Mouse (Mus musculus) urinary bladder, adult 2 months (tissue): ENCODE data around the gene Cfap65. TPM values are rescaled to one million over a fixed set of nuclear protein-coding genes. Genes with fewer than 3 reads are reported as not detected.

Experiments
- DNase-seq: peaks from one replicate; pipeline ENCODE4 v3.0.0; 2022; ENCODE audit warnings: low spot score
- polyA plus RNA-seq: library from polyadenylated mRNA; depleted of rRNA; stranded (reverse); fragments of >200 nt; gene quantifications from 2 replicates; pipeline ENCODE4 v1.2.3, GENCODE M21; 2012; rRNA removed

Gene Cfap65
- polyA plus RNA-seq, result 0.01 TPM in 1 of 2 replicates, not detected in the other

- no peak for DNase-seq
Measured at GRCm38 (mm10) chr1:74935402-74935801, at the start of gene Cfap65. Gene Cfap65, minus strand, starts transcription at chr1:74935599.

DNA sequence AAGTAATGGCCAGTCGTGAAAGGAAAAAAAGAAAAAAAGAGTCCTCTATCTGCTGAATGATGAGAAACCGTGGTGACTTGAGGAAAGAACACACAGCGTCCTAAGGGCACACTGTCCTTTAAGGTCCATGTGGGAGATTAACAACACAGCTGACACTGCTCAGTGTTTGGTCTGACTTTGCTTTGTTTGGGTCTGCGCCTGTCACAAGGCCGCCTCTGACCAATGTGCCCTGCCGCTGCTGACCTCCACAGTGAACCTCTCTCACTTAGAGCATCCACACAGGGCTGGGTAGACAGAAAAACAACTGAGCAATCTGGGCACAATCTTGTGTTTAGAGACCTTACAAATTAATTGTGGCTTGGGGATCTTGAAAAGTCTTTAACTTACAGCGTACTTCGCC, 41.6 kb upstream of the Cfap65 start:
- DNase-seq, result no peak

GRCm38 (mm10) chr1:74975936-74976335, 40.5 kb upstream of the Cfap65 start:
- DNase-seq, result no peak

- DNase-seq, result no peak
Measured at GRCm38 (mm10) chr1:74973590-74973989, 38.2 kb upstream of the Cfap65 start.

DNA sequence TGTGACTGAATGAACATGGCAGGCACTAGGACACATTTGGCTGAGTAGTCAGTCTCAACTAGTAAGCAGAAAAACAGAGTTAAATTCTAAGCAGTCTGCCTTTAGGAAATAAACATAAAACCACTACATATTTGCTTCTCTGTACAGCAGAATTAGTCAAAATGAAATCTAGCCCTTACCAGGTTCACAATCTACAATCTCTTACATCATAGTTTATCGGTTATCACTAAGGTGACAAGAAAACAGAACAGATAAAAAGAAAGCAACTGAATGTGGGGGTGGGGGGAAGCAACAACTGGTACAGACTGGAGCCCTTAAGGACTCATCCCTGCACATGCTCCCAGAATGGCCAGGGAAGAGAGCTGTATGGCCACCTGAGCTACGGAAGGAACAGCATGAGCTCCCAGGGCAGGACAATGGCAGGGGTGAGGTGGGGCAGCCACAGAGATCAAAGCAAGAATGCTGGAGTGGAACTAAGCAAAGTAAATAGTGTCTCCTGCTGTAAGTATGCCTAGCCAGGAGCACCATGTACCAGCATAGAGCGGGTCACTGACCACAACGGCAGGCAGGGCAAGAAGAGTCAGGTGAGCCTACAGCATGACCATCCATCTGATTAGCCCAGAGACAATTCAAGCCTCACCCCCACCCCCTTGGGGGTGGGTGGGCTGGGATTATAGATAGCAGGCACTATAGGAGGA, 36.1 kb upstream of the Cfap65 start:
- DNase-seq, result no peak

GRCm38 (mm10) chr1:74967962-74968580, 32.7 kb upstream of the Cfap65 start:
- DNase-seq, result no peak

GRCm38 (mm10) chr1:74964494-74965215, 29.3 kb upstream of the Cfap65 start:
- DNase-seq, result peak; percentile 58

- no peak for DNase-seq
Measured at GRCm38 (mm10) chr1:74962853-74963227, 27.4 kb upstream of the Cfap65 start.

DNA sequence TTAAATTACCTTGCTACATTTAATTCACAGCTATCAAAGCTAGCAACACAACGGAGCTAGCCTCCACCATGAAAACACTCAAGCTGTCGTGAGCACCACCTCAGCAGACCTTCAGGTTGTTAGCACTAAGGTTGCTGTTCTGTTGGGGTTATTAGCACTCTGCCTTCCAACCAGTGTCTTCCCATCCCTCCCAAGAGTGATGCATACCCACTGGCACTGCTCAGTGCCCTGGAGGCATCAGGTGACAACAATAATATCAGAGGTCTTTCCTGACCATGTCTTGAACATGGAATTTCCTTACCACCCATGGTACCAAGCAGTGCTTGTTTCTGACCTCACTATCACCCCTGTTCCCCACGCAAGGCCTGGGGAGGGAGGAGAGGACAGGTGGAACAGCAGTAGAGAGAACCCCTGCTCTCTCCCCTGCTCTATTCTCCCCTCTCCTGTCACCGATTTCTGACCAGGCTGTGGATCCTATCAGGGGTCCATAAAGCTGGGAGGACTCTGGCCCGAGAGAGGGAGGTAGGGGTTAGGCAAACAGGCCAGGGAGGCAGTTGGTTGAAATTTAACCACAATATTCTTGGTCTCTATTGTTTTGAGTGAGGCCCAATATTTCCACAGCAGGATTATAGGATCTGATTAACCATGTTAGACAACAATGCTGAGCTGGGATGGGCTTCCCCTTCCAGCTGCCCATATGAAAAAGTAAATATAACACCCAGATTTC, 26.9 kb upstream of the Cfap65 start:
- no peak for DNase-seq

DNA sequence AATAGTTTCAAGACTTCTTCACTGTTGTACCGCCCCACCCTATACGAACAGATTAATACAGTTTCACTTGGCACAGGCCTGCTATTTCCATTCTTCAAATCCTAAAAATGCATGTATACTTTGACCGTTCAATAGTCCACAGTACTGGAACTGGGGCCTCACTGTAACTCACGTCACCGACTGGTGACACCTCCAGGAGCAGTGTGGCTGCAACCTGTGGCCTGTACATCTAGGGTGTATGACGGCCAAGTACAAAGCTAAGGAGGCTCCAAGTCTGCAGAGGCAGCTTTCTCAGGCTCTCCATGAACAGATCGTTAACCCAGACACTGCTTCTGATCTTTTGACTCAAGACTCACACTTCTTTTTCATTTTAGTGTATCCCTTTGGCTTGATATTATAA, 26.3 kb upstream of the Cfap65 start:
- no peak for DNase-seq

GRCm38 (mm10) chr1:74960059-74960458, 24.7 kb upstream of the Cfap65 start:
- DNase-seq, result no peak

GRCm38 (mm10) chr1:74951556-74952210, 16.3 kb upstream of the Cfap65 start, which contains the start of gene Ihh:
Gene Ihh, minus strand, starts transcription at chr1:74951672.
- DNase-seq, result no peak

GRCm38 (mm10) chr1:74950576-74951490, 15.4 kb upstream of the Cfap65 start:
- DNase-seq, result no peak

DNA sequence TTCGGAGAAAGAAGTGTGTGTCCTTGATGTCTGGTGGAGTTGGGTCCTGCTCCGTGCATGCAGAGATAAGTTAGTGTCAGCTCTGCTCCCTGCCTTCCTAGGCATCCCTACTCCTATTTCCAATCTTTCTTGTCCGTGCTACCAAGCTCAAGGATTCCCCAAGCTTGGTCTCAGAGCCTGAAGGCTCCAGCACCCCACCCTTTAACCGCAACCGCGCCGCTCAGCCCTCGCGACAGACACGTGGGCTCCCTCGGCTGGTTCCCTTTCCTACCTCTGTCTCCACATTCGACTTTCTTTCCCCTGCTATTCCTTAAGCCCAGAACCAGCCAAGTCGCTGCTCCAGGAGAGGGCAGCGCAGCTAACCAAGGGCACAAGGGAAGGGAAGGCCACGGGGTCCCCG, 14.7 kb upstream of the Cfap65 start:
- no peak for DNase-seq

GRCm38 (mm10) chr1:74949666-74950050, 14.3 kb upstream of the Cfap65 start:
- no peak for DNase-seq

- peak; percentile 63 for DNase-seq
Measured at GRCm38 (mm10) chr1:74948784-74949665, 13.6 kb upstream of the Cfap65 start.

DNA sequence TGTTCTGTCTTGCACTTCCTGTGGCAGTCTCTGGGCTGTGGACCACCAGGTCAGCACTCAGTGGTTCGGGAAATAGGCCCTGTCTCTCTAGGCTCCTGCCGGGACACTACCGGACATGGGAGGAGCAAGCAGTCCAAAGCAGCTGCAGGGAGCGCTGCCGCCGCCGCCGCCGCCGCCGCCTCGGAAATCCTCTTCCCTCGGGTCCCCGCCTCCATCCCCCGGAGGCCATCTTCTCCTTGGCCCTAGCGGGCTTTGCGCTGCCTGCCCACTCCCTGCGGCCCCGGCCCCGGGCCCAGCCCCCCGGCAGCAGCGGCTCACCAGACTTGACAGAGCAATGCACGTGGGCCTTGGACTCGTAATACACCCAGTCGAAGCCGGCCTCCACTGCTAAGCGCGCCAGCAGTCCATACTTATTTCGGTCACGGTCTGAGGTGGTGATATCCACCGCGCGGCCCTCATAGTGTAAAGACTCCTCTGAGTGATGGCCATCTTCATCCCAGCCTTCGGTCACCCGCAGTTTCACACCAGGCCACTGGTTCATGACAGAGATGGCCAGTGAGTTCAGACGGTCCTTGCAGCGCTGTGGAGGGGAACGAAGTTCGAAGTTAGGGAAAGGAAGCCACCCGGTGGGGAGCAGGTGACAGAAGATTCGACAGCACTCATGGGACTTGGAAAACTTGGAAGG, 12.7 kb upstream of the Cfap65 start:
- DNase-seq, result no peak

DNA sequence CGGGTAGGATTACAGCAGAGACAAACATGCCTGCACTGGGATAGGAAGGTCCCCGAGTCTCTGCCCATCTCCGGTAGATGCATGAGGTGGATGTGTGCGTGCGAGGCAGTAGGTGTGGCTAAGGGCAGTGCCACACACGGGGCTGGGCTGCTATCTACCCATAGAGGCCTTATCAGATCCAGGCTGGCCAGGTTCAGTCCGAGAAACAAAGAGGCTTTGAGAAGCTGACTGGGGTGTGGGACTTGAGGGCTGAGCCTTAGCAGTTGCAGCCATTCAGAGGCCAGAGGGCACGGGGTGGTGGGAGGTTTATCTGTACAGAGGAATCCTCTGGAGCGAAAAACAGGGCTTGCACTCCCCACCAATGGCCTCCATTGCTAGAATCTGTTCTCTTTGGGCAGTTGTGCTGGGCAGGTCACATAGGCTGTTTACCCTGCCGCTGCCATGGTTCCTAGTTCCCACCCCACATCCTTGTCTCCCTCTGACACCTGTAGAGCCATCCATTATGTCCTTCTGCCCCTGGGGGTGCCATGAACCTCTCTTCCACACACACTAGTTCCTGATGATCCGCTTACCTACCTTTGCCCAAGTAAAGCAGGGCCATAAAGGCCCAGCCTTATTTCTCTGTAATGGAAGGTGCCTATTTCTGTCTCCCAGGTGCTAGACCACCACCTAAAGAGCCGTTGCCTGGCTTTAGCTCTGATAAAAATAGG, 6.4 kb upstream of the Cfap65 start:
- DNase-seq, result no peak
